Mouse (Mus musculus) midbrain, embryonic 10.5 days (tissue): ENCODE measurements at regions not wholly inside any gene's neighbourhood (a gene's known extent, or its start where the extent isn't known, plus 50 kb on each side); places are given as distances from the start of the nearest gene placed in this dataset.
"Not testable (repeated sequence)": the region's sequence is repeated elsewhere in the genome, so short reads cannot be mapped to it uniquely, and the experiment has no call there.

Experiments used
- DNase-seq: peaks from one replicate; pipeline ENCODE4 v3.0.0-alpha.2; 2017; ENCODE audit warnings: low spot score
- H3K27ac ChIP-seq: fragments of 300-500 bp; sonication (generic); replicated peaks from 2 replicates; pipeline ENCODE4 v1.5.1; 2016; ENCODE audit warnings: mild to moderate bottlenecking
- H3K27me3 ChIP-seq: fragments of 300-500 bp; sonication (generic); 2 replicates; pipeline ENCODE4 v1.6.1; 2016; ENCODE audit warnings: low read depth, mild to moderate bottlenecking; ENCODE audit not compliant: poor library complexity, severe bottlenecking
- H3K36me3 ChIP-seq: fragments of 300-500 bp; sonication (generic); 2 replicates; pipeline ENCODE4 v1.6.1; 2016; ENCODE audit warnings: mild to moderate bottlenecking, moderate library complexity
- H3K4me1 ChIP-seq: fragments of 300-500 bp; sonication (generic); 2 replicates; pipeline ENCODE4 v1.6.1; 2016
- H3K4me3 ChIP-seq: fragments of 300-500 bp; sonication (generic); 2 replicates; pipeline ENCODE4 v1.5.1; 2016; ENCODE audit warnings: mild to moderate bottlenecking, moderate library complexity
- H3K9me3 ChIP-seq: fragments of 300-500 bp; sonication (generic); replicated peaks from 2 replicates; pipeline ENCODE4 v1.6.1; 2016; ENCODE audit warnings: mild to moderate bottlenecking
- WGBS: fragments of 180-500 bp; shearing (Covaris S2); methylation state at CpG from one replicate; pipeline ENCODE4 v1.1.7; 2016; 5-methylcytosine and 5-hydroxymethylcytosine counted together

DNA sequence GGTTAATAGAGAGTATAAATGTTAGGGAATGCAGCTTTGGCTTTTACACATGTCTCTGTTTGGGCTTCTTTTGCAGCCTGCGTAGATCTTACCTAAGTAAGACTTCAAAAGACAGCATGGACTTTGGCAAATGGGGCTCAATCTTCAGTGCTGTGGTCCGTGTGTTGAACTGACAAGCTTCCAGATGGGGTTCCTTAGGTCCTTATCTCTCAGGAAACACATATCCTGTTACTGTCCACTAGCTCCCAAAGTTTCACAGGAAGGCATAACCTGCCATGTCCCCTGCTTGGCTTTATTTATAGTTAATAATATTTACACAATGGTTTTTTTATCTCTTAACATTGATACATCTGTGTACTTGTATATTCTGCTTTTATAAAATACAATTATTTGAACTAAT, 365.3 kb downstream of the Hdgfl1 start:
- no peak overlapping the region for H3K4me3 ChIP-seq
- no peaks in the 10 kb centered on the region for H3K4me1 ChIP-seq
- H3K36me3 ChIP-seq = no peaks in the 10 kb centered on the region
- 82% methylated on average over 2 of the region's 2 CpGs for WGBS
- no peaks in the 10 kb centered on the region for H3K27me3 ChIP-seq
- H3K9me3 ChIP-seq = no peaks in the 10 kb centered on the region
- H3K27ac ChIP-seq = no peak overlapping the region
- no peak for DNase-seq

DNA sequence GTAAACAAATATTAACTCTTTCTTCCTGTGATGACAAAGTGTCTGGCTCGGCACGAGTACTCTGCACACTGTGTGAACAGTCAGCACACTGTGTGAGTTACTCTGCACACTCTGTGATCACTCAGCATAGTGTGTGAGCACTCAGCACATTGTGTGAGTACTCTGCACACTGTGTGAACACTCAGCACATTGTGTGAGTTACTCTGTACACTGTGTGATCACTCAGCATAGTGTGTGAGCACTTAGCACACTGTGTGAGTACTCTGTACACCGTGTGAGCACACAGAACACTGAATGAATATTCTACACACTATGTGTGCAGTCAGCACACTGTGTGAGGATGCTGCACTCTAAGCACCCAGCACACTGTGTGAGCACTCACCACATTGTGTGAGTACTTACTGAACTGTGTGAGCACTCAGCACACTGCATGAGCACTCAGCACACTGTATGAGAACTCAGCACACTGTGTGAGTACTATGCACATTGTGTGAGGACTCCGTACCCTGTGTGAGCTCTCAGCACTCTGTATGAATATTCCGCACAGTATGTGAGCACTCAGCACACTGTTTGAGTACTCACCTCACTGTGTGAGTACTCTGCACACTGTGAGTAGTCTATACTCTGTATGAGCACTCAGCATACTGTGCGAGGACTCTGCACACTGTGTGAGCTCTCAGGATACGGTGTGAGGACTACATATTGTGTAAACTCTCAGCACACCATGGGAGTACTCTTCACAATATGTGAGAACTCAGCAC, 381.9 kb downstream of the Hdgfl1 start:
- Histone ChIP-seq H3K27me3 (no peaks in the 10 kb centered on the region), H3K36me3 (no peaks in the 10 kb centered on the region), H3K9me3 (no peaks in the 10 kb centered on the region), H3K27ac (no peak overlapping the region), H3K4me3 (no peak overlapping the region), H3K4me1 (no peaks in the 10 kb centered on the region)
- no peak for DNase-seq
- WGBS = 89% methylated on average over 7 of the region's 7 CpGs

DNA sequence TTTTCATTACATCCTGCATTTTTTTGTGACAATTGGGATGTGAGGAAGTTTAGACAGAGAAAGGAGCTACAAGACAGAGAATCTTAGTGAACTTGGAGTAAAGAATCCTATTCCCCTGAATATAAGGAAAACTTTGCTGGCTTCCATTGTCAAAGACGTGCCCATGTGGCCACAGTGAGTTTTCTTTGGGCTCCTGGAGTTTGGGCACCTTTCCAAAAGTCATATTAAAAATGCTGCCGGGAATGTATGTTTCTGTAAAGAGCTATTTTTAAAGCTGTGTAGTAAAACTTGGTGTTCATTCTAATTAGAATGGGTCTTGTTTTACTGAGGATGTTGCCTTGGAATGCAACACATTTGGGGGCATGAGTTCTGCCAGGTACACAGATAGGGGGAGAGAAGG, 387.3 kb downstream of the Hdgfl1 start:
- DNase-seq = no peak

DNA sequence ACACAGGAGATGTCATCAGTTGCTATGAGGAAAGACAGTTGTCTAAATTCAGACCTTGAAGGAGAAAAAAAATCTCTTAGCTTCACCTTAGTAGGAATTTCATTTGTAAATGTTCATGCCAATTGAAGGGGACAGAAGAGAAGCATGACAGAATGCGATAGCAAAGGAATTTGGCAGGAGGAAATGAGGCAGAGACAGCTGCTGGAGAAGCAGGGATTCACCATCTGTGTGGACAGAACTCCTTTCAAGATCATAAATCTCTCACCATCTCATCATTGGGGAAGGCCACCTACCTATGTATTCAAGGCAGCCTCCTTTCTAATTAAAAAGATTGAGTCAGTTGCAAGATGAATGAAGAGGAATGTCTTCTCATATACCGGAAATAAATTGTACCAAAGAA, 387.8 kb downstream of the Hdgfl1 start:
- Histone ChIP-seq H3K4me1 (no peaks in the 10 kb centered on the region), H3K27me3 (no peaks in the 10 kb centered on the region), H3K4me3 (no peak overlapping the region), H3K27ac (no peak overlapping the region), H3K9me3 (no peaks in the 10 kb centered on the region), H3K36me3 (no peaks in the 10 kb centered on the region)
- 86% methylated on average over 2 of the region's 2 CpGs for WGBS
- no peak for DNase-seq

More for the DNA sequence above, 387.3 kb downstream of the Hdgfl1 start:
- 89% methylated on average over 2 of the region's 2 CpGs for WGBS
- H3K27me3 ChIP-seq = no peaks in the 10 kb centered on the region
- no peak overlapping the region for H3K27ac ChIP-seq
- no peaks in the 10 kb centered on the region for H3K36me3 ChIP-seq
- no peak overlapping the region for H3K4me3 ChIP-seq
- no peaks in the 10 kb centered on the region for H3K9me3 ChIP-seq
- no peaks in the 10 kb centered on the region for H3K4me1 ChIP-seq

DNA sequence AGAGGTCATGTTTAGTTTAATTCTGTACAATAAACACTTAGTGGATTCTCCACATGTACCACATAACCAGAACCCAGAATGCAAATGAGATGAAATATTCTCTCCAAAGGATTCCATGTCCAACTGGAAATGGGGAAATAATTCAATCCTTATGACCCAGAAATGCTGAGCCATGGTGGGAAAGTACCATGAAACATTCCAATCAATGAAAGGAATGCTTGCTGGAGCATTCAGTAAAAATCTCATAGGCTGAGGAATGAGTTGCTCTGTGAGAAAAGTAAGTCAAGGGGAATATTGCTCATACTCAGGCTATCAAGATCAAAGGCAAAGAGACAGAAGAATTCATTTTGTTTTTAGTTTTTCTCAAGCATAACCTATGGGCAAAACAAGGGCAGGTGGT, 394.4 kb downstream of the Hdgfl1 start:
- no peaks in the 10 kb centered on the region for H3K4me1 ChIP-seq
- no peaks in the 10 kb centered on the region for H3K36me3 ChIP-seq
- H3K9me3 ChIP-seq = no peaks in the 10 kb centered on the region
- H3K27me3 ChIP-seq = no peaks in the 10 kb centered on the region
- no peak overlapping the region for H3K4me3 ChIP-seq
- DNase-seq = no peak
- no peak overlapping the region for H3K27ac ChIP-seq

DNA sequence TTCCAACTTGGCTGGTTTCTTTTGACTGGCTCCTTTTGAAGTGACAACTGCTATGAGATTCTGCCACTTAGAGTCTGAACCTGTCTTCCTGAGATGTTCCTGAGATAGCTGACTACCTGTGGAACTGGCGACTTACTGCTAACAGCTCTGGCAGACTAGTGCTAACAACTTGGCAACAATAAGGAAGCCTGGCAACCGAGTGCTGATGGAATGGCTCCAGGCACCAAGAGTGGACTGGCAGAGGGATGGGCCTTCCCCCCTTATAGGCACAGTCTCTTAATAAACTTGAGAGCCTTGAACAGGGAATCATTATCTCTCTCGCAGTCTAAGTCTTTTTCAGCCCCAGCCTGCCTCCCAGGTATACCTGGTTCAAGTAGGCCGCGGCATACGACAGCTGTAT, 404.1 kb downstream of the Hdgfl1 start:
- DNase-seq, H3K36me3 ChIP-seq, H3K27ac ChIP-seq, H3K4me3 ChIP-seq, H3K27me3 ChIP-seq, H3K4me1 ChIP-seq, H3K9me3 ChIP-seq: not testable (repeated sequence)
- WGBS = 97% methylated on average over 6 of the region's 6 CpGs

DNA sequence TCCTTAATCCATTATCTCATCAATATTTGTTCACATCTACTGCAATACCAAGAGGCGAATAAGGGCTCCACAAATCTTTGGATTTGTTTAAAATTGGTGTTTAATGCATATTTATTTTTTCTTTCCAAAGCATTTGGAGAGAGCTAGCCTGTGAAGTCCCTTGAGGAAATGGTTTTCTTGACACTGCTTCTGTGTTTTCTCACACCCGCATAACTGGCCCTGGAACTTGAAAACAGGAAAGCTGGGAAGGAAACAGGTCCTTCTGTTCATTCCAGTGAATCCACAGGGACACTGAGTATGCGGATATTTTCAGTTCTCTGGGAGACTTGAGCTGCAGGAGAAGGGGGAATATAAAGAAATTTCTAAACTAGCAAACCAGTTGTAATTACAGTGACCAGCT, 413.6 kb downstream of the Hdgfl1 start:
- Histone ChIP-seq H3K27ac (no peak overlapping the region), H3K27me3 (no peaks in the 10 kb centered on the region), H3K9me3 (no peaks in the 10 kb centered on the region), H3K4me1 (no peaks in the 10 kb centered on the region), H3K4me3 (no peak overlapping the region), H3K36me3 (no peaks in the 10 kb centered on the region)
- WGBS = 63% methylated on average over 3 of the region's 3 CpGs
- DNase-seq = no peak

DNA sequence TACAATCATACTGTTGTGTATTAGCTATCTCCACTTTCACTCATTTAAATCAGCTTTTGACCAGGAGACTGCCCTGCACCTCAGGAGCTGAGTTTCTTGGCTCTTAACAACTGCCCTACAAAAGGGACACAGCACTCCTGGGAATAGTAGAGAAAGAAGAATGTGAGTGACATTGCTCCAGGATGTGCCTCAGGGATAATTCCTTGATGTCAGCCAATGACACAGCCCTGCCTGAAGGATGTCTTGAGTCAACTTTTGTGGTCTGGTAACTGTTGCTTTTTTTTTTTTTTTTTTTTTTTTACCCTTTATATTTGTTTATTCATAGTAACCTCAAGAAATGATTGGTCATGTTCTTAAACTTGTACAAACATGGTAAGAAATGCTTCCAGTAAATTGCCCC, 415.5 kb downstream of the Hdgfl1 start:
- Histone ChIP-seq H3K4me3 (no peak overlapping the region), H3K27me3 (no peaks in the 10 kb centered on the region), H3K36me3 (no peaks in the 10 kb centered on the region), H3K27ac (no peak overlapping the region), H3K9me3 (no peaks in the 10 kb centered on the region), H3K4me1 (no peaks in the 10 kb centered on the region)
- DNase-seq = no peak

DNA sequence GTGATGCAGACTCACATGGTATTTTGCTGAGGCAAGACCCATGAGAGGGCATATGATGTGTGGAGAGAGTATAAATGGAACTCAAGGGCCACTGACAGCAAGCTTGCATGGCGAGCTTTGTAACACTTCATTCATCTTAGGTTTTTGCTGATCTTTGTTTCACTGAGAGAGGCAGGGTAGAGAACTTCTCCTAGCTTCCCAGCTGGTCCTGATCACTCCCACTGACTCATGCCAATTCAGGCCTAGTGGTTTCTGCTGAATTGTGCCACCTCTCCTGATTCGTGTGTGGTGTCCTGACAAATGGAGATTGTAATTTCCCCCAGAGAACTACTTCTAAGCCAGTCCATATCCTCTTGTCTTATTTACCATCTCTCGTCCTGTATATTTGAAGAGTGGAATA, 419.5 kb downstream of the Hdgfl1 start:
- no peak for DNase-seq
- WGBS = 85% methylated on average over 3 of the region's 3 CpGs
- Histone ChIP-seq H3K4me3 (no peak overlapping the region), H3K27ac (no peak overlapping the region), H3K9me3 (no peaks in the 10 kb centered on the region), H3K4me1 (no peaks in the 10 kb centered on the region), H3K27me3 (no peaks in the 10 kb centered on the region), H3K36me3 (no peaks in the 10 kb centered on the region)

DNA sequence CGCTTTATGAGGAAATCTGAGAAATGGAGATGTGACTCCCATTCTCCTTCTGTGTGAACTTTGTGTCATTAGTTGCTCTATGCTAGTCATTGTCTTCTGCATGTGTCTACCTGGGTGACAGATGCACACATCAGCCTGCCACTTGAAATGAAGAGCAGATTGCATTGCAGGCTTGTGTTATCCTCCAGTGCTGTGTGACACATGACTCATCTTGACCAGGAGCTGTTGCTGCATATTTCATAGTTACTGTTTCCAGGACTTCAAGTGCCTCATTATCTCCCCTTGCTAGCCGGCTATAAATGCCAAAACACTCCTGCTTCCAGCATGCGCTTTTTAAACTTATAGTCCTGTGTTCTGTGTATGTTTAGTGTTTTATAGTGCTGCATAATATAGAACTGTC, 431.2 kb downstream of the Hdgfl1 start:
- H3K36me3 ChIP-seq = no peaks in the 10 kb centered on the region
- no peak overlapping the region for H3K27ac ChIP-seq
- no peaks in the 10 kb centered on the region for H3K27me3 ChIP-seq
- H3K9me3 ChIP-seq = no peaks in the 10 kb centered on the region
- H3K4me1 ChIP-seq = no peaks in the 10 kb centered on the region
- 84% methylated on average over 3 of the region's 3 CpGs for WGBS
- H3K4me3 ChIP-seq = no peak overlapping the region
- no peak for DNase-seq

DNA sequence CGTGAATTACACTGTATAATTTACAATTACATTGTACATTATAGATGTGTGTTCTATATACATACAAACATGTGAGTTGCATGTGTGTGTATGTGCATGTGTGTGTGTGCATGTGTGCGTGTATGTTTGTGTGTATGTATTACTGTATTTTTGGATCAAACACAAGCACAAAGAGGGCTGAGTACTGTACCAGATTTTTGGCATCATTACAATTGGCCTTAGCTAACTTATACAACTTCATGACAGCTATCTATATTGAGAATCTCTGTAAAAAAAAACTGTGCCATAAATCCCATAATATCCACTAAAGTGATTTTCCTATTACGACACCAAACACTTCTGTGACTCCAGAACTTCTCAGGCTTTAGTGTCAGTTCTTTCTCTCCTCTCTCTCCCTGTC, 444.9 kb downstream of the Hdgfl1 start:
- Histone ChIP-seq H3K4me3 (no peak overlapping the region), H3K27me3 (no peaks in the 10 kb centered on the region), H3K36me3 (no peaks in the 10 kb centered on the region), H3K9me3 (no peaks in the 10 kb centered on the region), H3K4me1 (no peaks in the 10 kb centered on the region), H3K27ac (no peak overlapping the region)
- 89% methylated on average over 3 of the region's 3 CpGs for WGBS
- no peak for DNase-seq

DNA sequence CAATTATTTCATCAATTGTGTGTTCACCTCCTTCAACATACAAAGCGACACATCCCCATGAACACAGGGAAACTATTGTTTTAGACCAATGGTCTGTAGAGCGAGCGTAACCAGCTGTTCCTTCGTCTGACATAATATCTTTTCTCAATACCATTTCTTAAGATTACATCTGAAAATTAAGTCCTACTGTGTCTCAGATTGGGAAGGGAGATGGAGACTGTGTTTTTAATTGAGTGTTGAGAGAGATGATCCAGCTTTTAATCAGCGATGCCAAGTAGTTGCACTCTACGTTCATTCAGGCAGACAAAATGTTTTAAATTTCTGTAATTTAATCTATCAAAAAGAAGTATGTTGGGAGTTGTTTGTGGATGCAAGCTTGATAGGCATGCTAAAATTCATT, 445.3 kb downstream of the Hdgfl1 start:
- H3K27me3 ChIP-seq = no peaks in the 10 kb centered on the region
- no peak overlapping the region for H3K27ac ChIP-seq
- 93% methylated on average over 6 of the region's 6 CpGs for WGBS
- no peaks in the 10 kb centered on the region for H3K36me3 ChIP-seq
- no peaks in the 10 kb centered on the region for H3K4me1 ChIP-seq
- no peak overlapping the region for H3K4me3 ChIP-seq
- no peaks in the 10 kb centered on the region for H3K9me3 ChIP-seq
- DNase-seq = no peak

DNA sequence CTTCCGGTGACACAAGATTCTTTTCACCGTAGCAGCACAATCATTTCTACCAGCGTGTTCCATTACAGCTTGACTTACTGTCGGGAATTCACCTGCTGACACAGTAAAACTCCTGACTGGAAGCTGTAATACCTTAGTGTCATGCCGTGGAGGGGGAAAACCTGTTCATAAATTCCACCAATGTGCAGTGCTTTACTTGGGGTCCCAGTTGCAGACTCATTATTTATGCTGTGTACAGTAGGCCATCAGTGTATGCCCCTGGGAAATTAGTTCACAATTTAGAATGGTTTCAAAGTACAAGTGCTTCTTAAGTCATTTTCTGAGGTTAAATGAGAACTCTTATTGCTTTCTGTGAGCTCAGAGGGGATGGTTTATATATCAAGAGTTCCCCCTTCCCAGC, 451.4 kb downstream of the Hdgfl1 start:
- no peaks in the 10 kb centered on the region for H3K9me3 ChIP-seq
- H3K36me3 ChIP-seq = no peaks in the 10 kb centered on the region
- DNase-seq = no peak
- WGBS = 85% methylated on average over 5 of the region's 5 CpGs
- H3K4me1 ChIP-seq = no peaks in the 10 kb centered on the region
- no peak overlapping the region for H3K4me3 ChIP-seq
- no peaks in the 10 kb centered on the region for H3K27me3 ChIP-seq
- H3K27ac ChIP-seq = no peak overlapping the region
